Mouse (Mus musculus): Measurements from ENCODE around the gene Bcar1.

DNA sequence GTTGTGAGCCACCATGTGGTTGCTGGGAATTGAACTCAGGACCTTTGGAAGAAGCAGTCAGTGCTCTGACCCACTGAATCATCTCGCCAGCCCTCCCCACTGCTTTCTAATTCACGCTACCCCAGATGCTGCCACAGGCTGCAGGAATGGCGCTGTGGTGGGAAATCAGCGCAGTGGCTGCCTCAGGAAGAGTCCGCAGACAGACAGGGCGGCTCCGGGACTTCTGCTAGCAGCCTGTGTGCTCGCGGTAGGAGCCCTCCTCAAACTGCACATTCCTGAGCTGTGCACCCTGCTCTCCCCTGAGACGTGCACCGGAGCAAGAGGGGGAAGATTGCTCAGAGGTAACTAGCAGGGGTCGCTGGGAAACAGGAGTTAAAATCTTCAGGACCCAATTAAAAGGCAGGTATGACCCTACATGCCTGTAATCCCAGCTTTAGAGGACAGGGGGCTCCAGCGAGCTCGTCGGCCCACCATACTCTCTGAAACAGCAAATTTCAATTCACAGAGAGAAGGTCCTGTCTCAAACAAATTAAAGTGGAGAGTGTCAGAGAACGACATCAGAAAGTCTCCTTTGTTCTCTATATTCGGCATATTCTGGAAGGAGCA, 63.1 kb downstream of the Bcar1 start:
- peak; percentile 43; the same call in 1 of the 2 replicates for TF ChIP-seq CTCF (IDR thresholded peaks at IDR 0.05; ENCODE audit: control insufficient read depth, insufficient read depth, insufficient replicate concordance, low read depth, low read length)
- no peak for TF ChIP-seq POLR2A (IDR thresholded peaks at IDR 0.05; ENCODE audit: control insufficient read depth, low read depth, low read length)

Measured in testis, adult 2 months (tissue).